Mouse (Mus musculus) spleen, adult 2 months (tissue): ENCODE results near the gene Echs1.
"Not testable (repeated sequence)": the region's sequence is repeated elsewhere in the genome, so short reads cannot be mapped to it uniquely, and the experiment has no call there.

Source experiments
- CTCF ChIP-seq: fragments of 200-500 bp; IDR thresholded peaks from 2 replicates; pipeline ENCODE4 v1.5.1; 2011; ENCODE audit warnings: mild to moderate bottlenecking, inconsistent platforms; ENCODE audit not compliant: insufficient read depth, insufficient read length, insufficient replicate concordance; ENCODE audit errors: extremely low read depth
- POLR2A ChIP-seq: fragments of 200-500 bp; IDR thresholded peaks from 2 replicates; pipeline ENCODE4 v1.6.1; 2011; ENCODE audit warnings: low read depth, low read length, inconsistent platforms

DNA sequence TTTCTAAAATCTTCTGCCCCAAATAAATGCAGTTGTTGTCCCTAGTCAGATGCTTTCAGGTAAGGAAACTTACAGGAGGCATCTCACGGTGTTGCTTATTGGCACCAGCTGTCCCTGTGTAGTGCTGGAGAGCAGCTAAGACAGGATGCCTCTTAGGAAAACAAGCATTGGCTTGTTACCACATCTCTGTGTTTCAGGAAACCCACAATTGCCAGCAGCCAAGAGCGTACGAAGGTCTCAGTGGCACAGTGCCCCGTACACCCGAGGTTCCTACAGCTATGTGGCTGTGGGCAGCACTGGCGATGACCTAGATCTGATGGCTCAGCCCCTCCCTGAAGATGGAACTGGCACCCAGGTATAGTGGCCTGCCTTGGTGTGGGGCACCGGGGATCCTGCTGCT is 15.9 kb upstream of the Echs1 start:
- TF ChIP-seq CTCF, POLR2A: not testable (repeated sequence)
